Mouse (Mus musculus) embryonic facial prominence, embryonic 15.5 days (tissue): Measurements from ENCODE around the gene Dnaja4. TPM values are rescaled to one million over a fixed set of nuclear protein-coding genes. Genes with fewer than 3 reads are reported as not detected.

ENCODE experiments used
- ATAC-seq: fragments of 200-750 bp; cut with Nextera tagmentation; 2 replicates; pipeline ENCODE4 v1.8.0; 2017; ENCODE audit warnings: low read depth, moderate TSS enrichment; ENCODE audit not compliant: insufficient number of reproducible peaks, low FRiP score, low TSS enrichment
- H3K27ac ChIP-seq: fragments of 300-500 bp; sonication (generic); replicated peaks from 2 replicates; pipeline ENCODE4 v1.5.1; 2015; ENCODE audit warnings: mild to moderate bottlenecking, inconsistent platforms
- H3K27me3 ChIP-seq: fragments of 300-500 bp; sonication (generic); 2 replicates; pipeline ENCODE4 v1.6.1; 2015; ENCODE audit warnings: inconsistent platforms
- H3K36me3 ChIP-seq: fragments of 300-500 bp; sonication (generic); 2 replicates; pipeline ENCODE4 v1.6.1; 2015; ENCODE audit warnings: mild to moderate bottlenecking, inconsistent platforms
- H3K4me1 ChIP-seq: fragments of 300-500 bp; sonication (generic); 2 replicates; pipeline ENCODE4 v1.6.1; 2015; ENCODE audit warnings: inconsistent platforms
- H3K4me2 ChIP-seq: fragments of 300-500 bp; sonication (generic); replicated peaks from 2 replicates; pipeline ENCODE4 v1.6.1; 2015; ENCODE audit warnings: mild to moderate bottlenecking, inconsistent platforms
- H3K4me3 ChIP-seq: fragments of 300-500 bp; sonication (generic); replicated peaks from 2 replicates; pipeline ENCODE4 v1.5.1; 2015; ENCODE audit warnings: mild to moderate bottlenecking, inconsistent platforms
- H3K9ac ChIP-seq: fragments of 300-500 bp; sonication (generic); 2 replicates; pipeline ENCODE4 v1.6.1; 2015; ENCODE audit warnings: inconsistent platforms
- H3K9me3 ChIP-seq: fragments of 300-500 bp; sonication (generic); replicated peaks from 2 replicates; pipeline ENCODE4 v1.6.1; 2016; ENCODE audit warnings: inconsistent platforms
- WGBS: fragments of 180-500 bp; shearing (Covaris S2); methylation state at CpG from one replicate; pipeline ENCODE4 v1.1.7; 2015; 5-methylcytosine and 5-hydroxymethylcytosine counted together
- polyA plus RNA-seq: library from polyadenylated mRNA; unstranded; fragments of >200 nt; fragmentation: Nextera tagmentation; extraction: Ambion mirVana; gene quantifications from 2 replicates; pipeline ENCODE4 v1.2.1, GENCODE M21; 2015

Dnaja4 gene
- 13.5 and 15.6 TPM in 2 replicates for polyA plus RNA-seq

DNA sequence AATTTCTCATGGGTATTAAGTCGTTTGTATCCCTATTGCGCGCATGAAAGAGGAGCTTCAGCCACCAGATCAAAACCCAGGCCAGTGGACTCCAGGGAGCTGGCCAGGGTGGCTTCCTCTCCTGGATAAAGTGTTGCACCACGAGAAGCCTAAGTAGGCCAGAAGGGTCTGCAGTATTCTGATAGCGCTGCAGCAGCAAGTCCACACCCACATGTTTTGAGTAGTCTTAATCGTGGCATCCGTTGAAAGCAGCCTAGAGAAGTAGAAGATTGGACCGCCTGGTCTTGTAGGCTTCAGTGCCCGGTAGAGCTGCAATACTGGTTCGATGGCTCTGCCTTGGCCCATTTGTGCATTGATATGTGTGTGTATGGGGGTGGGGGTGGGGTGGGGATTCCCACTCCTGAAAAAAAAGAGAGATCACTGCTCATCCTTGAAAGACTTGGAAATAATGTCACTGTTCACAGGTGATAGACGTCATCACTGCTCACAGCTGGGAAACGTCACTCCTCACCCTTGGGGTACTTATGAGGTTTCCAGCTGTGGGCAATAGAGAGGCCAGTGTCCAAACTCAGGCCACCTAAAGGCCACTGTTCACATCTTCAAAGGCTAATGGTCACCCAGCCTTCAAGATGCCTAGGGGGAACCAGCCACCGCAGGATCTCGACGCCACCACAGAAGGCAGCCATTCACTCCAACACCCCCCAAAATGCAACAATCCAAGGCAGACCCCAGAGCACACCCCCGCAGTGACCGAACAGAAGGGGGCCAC lies at the start of gene Dnaja4:
Gene Dnaja4 (plus strand): TSS at position 556 of the 769 bp plus-strand sequence.
- Histone ChIP-seq H3K36me3 (no peaks in the 10 kb centered on the region), H3K4me2 (peak within 1 kb of the TSS; percentile 90), H3K27me3 (no peaks in the 10 kb centered on the region; the same call in none of the 2 replicates), H3K4me1 (peaks cover 21% of the 10 kb centered on the region), H3K27ac (peak within 1 kb of the TSS; percentile 72), H3K9ac (peak within 1 kb of the TSS; percentile 79), H3K9me3 (no peaks in the 10 kb centered on the region), H3K4me3 (peak within 1 kb of the TSS; percentile 79)
- 55% methylated on average over 17 of the region's 17 CpGs for WGBS
- 0 out of 2 replicates have a peak, but pooled peaks have one; percentile 13 for ATAC-seq

DNA sequence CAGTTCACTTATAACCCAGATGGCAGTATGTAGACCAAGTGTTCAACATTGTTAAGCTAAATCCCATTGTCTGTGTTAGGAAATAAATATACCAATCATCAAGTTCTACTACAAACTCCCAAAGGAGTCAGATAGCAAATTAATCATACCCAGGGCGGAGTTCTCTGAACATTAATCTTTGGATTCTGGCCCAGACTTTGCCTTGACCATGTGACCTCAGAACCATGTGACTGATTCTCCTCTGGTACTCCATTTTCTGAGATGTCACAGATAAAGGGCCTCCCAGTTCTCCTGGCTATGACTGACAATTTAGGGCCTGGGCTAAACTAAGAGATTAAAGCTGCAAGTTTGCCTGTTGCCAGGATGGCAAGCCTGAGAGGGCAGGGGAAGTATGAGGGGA lies 49.3 kb upstream of the Dnaja4 start:
- Histone ChIP-seq H3K27ac (no peak overlapping the region), H3K27me3 (no peaks in the 10 kb centered on the region), H3K9me3 (no peaks in the 10 kb centered on the region), H3K4me2 (no peak overlapping the region), H3K4me3 (no peak overlapping the region), H3K36me3 (no peaks in the 10 kb centered on the region), H3K9ac (no peak overlapping the region), H3K4me1 (no peaks in the 10 kb centered on the region)
- no peak for ATAC-seq
- WGBS: 72% methylated on average over 1 of the region's 1 CpGs

DNA sequence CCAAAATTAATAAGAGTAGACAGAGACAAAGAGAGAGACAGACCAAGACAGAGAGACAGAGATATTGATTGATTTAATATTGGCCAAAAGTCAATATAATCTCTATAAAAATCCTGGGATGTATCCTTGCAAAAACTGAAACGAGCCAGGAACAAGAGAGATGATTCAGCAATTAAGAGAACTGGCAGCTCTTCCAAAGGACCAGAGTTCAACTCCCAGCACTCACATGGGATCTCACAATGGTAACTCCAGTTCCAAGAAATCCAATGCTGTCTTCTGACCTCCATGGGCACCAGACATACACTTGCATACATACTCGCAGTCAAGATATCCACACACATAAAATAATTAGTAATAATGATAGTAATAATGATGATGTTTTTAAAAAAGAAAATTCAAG lies 45.9 kb upstream of the Dnaja4 start:
- Histone ChIP-seq H3K9me3 (no peaks in the 10 kb centered on the region), H3K4me3 (no peak overlapping the region), H3K4me1 (no peaks in the 10 kb centered on the region), H3K27ac (no peak overlapping the region), H3K4me2 (no peak overlapping the region), H3K27me3 (no peaks in the 10 kb centered on the region), H3K9ac (no peak overlapping the region), H3K36me3 (no peaks in the 10 kb centered on the region)
- 86% methylated on average over 2 of the region's 2 CpGs for WGBS
- no peak for ATAC-seq

DNA sequence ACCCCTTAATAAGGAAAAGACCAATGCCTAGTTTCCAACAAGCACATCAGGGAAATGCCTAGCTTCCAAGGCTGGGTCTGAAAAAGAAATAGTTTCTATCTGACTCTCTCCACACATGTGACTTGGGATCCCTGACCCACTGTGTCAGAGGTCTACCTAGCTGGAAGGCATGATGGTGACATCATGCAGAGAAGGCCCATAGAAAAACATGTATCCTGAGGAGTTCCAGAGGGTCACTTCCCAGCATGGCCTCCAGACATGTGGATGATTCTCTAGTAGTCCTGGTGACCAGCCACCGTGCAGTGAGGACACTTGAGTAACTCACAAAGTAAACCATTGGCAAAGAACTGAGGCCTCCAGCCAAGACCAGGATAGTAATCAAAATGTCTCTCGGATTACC lies 42.8 kb upstream of the Dnaja4 start:
- H3K4me3 ChIP-seq: no peak overlapping the region
- H3K27me3 ChIP-seq: no peaks in the 10 kb centered on the region
- H3K9me3 ChIP-seq: no peaks in the 10 kb centered on the region
- WGBS: 72% methylated on average over 2 of the region's 2 CpGs
- no peak overlapping the region for H3K27ac ChIP-seq
- H3K4me1 ChIP-seq: no peaks in the 10 kb centered on the region
- H3K4me2 ChIP-seq: no peak overlapping the region
- no peaks in the 10 kb centered on the region for H3K36me3 ChIP-seq
- no peak for ATAC-seq
- H3K9ac ChIP-seq: no peak overlapping the region

DNA sequence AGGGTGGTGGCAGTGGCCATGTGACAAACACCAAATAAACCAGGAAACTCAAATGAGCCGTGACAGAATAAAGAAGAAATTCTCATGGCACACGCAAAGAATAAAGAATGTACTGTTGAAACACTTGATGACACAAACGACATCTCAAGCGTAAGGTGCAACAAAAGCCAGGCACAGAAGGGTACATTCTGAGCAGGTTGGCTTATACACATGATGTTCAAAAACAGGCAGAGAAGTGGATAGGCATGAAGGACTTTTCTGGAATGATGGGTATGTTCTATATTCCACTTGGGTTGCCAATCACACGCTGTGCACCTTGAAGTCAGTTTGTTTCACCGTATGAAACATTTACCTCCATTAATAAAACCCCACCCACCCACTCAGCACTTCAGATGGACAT lies 42.3 kb upstream of the Dnaja4 start:
- Histone ChIP-seq H3K27ac (no peak overlapping the region), H3K4me1 (peaks cover 1% of the 10 kb centered on the region; the same call in 1 of the 2 replicates), H3K36me3 (no peaks in the 10 kb centered on the region), H3K9ac (no peak overlapping the region), H3K9me3 (no peaks in the 10 kb centered on the region), H3K4me3 (no peak overlapping the region), H3K27me3 (no peaks in the 10 kb centered on the region), H3K4me2 (no peak overlapping the region)
- 80% methylated on average over 6 of the region's 6 CpGs for WGBS
- ATAC-seq: no peak

DNA sequence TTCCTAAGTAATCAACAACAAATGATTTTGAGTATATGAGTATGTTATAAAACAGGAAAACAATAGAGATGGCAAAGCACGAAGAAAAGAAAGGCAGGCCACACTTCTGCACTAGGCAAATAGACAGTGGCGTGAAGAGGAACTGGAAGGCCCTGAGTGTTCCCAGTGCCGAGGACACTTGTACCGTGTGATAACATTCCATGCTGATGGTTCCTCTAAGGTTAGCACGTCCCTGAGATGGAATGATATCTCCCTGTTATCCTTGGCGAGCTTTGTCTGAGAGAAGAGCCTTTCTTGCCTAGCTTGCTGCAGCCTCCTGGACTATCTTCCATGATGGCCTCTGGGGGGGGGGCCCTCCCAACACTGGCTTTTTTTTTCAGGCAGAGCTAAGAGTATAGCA lies 39.9 kb upstream of the Dnaja4 start:
- Histone ChIP-seq H3K27ac (no peak overlapping the region), H3K9ac (no peak overlapping the region), H3K27me3 (no peaks in the 10 kb centered on the region), H3K36me3 (no peaks in the 10 kb centered on the region), H3K4me1 (peaks cover 9% of the 10 kb centered on the region; the same call in 1 of the 2 replicates), H3K9me3 (no peaks in the 10 kb centered on the region), H3K4me3 (no peak overlapping the region), H3K4me2 (no peak overlapping the region)
- WGBS: 85% methylated on average over 6 of the region's 6 CpGs
- ATAC-seq: no peak

DNA sequence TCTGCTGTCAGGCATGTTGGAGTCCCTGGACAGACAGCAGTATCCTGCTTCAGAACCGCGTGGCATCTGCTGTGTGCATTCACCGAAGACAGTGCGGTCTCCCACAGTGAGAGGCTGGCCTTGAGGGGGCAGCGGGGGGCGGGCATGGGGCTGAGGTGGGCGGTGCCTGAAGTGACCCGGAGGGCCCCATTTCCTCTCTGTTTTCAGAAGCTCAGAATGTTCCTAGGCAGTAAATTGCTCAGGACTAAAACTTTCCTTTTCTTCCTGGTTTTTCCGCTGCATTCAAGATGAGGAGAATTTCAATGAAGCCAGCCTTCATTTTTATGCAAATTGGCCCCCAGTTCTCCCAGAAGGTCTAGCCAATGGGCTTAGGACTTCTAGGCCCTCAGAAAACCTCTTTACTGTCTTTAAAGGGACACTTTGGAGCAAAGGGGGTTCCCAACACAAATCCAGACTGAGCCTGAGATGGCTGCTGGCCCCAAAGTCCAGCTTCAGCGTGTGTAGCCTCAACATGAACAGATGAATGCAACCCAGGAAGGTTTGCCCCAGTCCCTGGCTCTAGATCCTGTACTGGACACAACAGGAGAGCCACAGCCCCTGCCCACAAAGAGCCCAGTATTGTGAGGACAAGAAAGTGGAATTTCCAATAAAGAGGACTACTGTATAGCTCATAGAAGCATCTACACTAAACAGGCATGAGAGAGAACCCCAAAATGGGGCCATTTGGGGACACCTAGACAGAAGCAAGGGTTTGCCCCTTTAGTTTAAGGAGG lies 36.9 kb upstream of the Dnaja4 start, which contains the start of gene Acsbg1:
Gene Acsbg1 (minus strand): TSS at position 266 of the 773 bp plus-strand sequence.
- Histone ChIP-seq H3K4me1 (peaks cover 9% of the 10 kb centered on the region; the same call in 1 of the 2 replicates), H3K9ac (no peak within 1 kb of the TSS), H3K4me3 (no peak within 1 kb of the TSS), H3K27ac (no peak within 1 kb of the TSS), H3K27me3 (no peaks in the 10 kb centered on the region), H3K36me3 (no peaks in the 10 kb centered on the region), H3K9me3 (no peaks in the 10 kb centered on the region), H3K4me2 (0 out of 2 replicates have a peak within 1 kb of the TSS, but pooled peaks have one; percentile 10)
- no peak for ATAC-seq
- 15% methylated on average over 10 of the region's 10 CpGs for WGBS

DNA sequence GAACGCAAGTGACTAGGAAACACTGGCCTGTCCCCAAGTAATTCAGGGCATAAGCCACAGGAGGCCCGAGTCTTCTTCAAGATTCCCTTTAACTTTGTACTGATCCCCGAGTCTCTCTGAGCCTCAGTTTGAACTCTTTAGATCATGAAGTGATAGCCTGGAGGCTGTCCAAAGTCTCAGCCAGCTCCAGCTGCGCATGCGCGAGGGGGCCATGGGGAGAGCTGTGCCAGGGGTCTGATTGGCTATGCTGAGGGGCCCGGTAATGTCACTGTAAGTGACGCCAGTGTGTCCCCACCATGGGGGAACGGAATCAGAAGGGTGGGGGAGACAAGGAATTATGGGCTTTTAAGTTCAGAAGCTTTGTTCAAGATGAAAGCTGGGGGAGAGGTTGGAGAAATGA lies 34.3 kb upstream of the Dnaja4 start:
- no peaks in the 10 kb centered on the region for H3K36me3 ChIP-seq
- no peaks in the 10 kb centered on the region for H3K27me3 ChIP-seq
- no peak for ATAC-seq
- H3K4me1 ChIP-seq: peaks cover 9% of the 10 kb centered on the region; the same call in 1 of the 2 replicates
- 72% methylated on average over 9 of the region's 9 CpGs for WGBS
- H3K4me3 ChIP-seq: no peak overlapping the region
- H3K9ac ChIP-seq: no peak overlapping the region
- no peak overlapping the region for H3K4me2 ChIP-seq
- H3K9me3 ChIP-seq: no peaks in the 10 kb centered on the region
- no peak overlapping the region for H3K27ac ChIP-seq

DNA sequence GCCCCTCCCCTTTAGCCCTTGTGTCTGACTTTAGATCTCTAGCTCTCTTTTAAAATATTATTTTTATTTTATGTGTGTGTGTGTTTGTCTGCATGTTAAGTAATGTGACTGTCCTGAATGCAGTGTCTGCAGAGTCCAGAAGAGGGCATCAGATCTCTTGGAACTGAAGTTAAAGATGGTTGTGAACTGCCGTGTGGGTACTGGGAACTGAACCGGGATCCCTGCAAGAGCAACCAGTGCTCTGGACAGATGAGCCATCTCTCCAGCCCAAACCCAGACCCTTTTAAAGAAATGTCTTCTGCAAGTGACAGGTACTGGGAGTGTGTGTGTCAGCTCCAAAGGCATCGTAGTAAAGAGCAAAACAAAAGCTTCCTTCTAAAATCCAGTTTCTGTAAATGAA lies 32.6 kb upstream of the Dnaja4 start:
- H3K4me2 ChIP-seq: no peak overlapping the region
- H3K27ac ChIP-seq: no peak overlapping the region
- ATAC-seq: no peak
- H3K27me3 ChIP-seq: no peaks in the 10 kb centered on the region
- H3K4me3 ChIP-seq: no peak overlapping the region
- no peak overlapping the region for H3K9ac ChIP-seq
- no peaks in the 10 kb centered on the region for H3K9me3 ChIP-seq
- 96% methylated on average over 3 of the region's 3 CpGs for WGBS
- H3K36me3 ChIP-seq: no peaks in the 10 kb centered on the region
- peaks cover 9% of the 10 kb centered on the region; the same call in 1 of the 2 replicates for H3K4me1 ChIP-seq

DNA sequence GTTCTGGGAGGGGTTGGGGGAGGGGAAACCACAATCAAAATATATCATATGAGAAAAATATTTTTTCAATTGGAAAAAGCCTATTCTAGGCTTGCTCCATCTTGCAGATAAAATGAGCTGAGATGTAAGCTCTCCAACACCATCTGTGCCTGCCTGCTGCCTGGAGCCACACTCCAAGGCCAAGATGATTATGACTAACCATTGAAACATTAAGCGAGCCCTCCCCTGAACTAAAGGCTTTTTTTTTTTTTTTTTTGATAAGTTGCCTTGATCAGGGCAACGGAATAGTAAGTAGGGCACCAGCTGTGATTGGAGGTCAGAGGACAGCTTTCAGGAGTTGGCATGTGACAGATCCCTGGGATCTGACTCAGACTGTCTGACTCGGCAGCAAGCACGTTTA lies 30.2 kb upstream of the Dnaja4 start:
- no peak for ATAC-seq
- 60% methylated on average over 4 of the region's 4 CpGs for WGBS
- H3K36me3 ChIP-seq: no peaks in the 10 kb centered on the region
- no peak overlapping the region for H3K4me2 ChIP-seq
- H3K27ac ChIP-seq: no peak overlapping the region
- H3K4me1 ChIP-seq: no peaks in the 10 kb centered on the region
- H3K27me3 ChIP-seq: no peaks in the 10 kb centered on the region
- no peaks in the 10 kb centered on the region for H3K9me3 ChIP-seq
- no peak overlapping the region for H3K9ac ChIP-seq
- H3K4me3 ChIP-seq: no peak overlapping the region

DNA sequence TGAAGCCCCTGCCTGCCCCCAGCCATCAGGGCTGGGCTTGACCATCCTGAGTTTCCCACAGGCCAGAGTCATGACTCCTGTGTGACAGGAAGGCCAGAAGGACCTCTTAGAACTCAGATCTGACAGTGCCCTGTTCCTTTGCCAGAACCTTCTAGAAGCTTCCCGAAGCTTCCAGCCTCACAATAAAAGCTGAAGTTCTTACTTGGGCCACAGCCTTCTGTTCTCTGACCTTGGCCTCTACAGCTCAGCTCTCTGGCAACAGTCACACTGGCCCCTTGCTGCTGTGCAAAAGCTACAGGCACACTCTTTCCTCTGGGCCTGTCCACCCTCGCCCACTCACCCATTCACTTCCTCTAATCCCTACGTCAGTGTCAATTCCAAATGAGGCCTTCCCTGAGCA lies 26.7 kb upstream of the Dnaja4 start:
- no peak for ATAC-seq
- no peaks in the 10 kb centered on the region for H3K9me3 ChIP-seq
- no peak overlapping the region for H3K9ac ChIP-seq
- H3K4me1 ChIP-seq: no peaks in the 10 kb centered on the region
- no peak overlapping the region for H3K4me2 ChIP-seq
- H3K27ac ChIP-seq: no peak overlapping the region
- H3K36me3 ChIP-seq: no peaks in the 10 kb centered on the region
- no peak overlapping the region for H3K4me3 ChIP-seq
- peaks cover 2% of the 10 kb centered on the region for H3K27me3 ChIP-seq
- WGBS: 78% methylated on average over 3 of the region's 3 CpGs
